Mouse (Mus musculus) MEL (cell line): Measurements from ENCODE around the gene Tfap4.

Source experiments
- GATA1 ChIP-seq: IDR thresholded peaks from 2 replicates; pipeline ENCODE4 v1.6.1; 2011; ENCODE audit warnings: low read depth, low read length, improper control_type of control experiment
- MAFK ChIP-seq: IDR thresholded peaks from 2 replicates; pipeline ENCODE4 v1.6.1; 2011; ENCODE audit warnings: low read depth, mild to moderate bottlenecking, low read length, improper control_type of control experiment, borderline replicate concordance
- MAZ ChIP-seq: IDR thresholded peaks from 2 replicates; pipeline ENCODE4 v1.6.1; 2012; ENCODE audit warnings: low read depth, mild to moderate bottlenecking, inconsistent platforms, low read length, improper control_type of control experiment
- TAL1 ChIP-seq: IDR thresholded peaks from 2 replicates; pipeline ENCODE4 v1.6.1; 2012; ENCODE audit warnings: mild to moderate bottlenecking, inconsistent platforms, low read length, moderate library complexity, mixed read lengths
- USF1 ChIP-seq: IDR thresholded peaks from 2 replicates; pipeline ENCODE4 v1.6.1; 2014; ENCODE audit warnings: low read depth, mild to moderate bottlenecking, inconsistent platforms, low read length, improper control_type of control experiment, moderate library complexity

GRCm38 (mm10) chr16:4597296-4597695 lies 37.6 kb upstream of the Tfap4 start:
- TF ChIP-seq USF1 (no peak), MAZ (no peak), GATA1 (no peak), MAFK (no peak), TAL1 (no peak)
